8 mouse cellular contexts compared by ENCODE assay signal in the genomic region with DNA sequence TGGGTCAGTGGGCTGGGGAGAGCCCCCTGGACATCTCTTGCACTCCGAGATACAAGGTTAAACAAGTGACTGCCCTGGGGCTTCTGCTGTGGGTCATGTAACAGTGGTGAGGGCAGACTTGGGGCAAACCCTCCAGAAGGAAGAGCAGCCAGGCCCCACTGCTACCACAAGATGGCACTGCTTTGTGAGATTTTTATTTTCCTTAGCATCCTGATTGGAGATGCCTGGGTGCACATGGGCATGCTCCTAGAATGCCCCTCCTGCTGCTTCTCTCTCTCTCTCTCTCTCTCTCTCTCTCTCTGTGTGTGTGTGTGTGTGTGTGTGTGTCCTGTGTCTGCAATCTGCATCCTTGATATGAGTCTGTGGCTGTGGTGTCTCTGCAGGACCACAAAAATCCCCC. TPM values are rescaled to one million over a fixed set of nuclear protein-coding genes. Genes with fewer than 3 reads are reported as not detected.
DNase-seq lines count a peak whose midpoint lies in the region; ATAC-seq and TF ChIP-seq lines count a peak whose summit lies in the region.

No protein-coding gene starts in this region.

- H3K27me3 ChIP-seq in midbrain, embryonic 14.5 days (ENCODE audit: control insufficient read depth, insufficient read depth, low read length) = no peaks in the 10 kb centered on the region

- H3K4me2 ChIP-seq in midbrain, embryonic 14.5 days (ENCODE audit: low read length) = no peak overlapping the region

- peak; percentile 13 for DNase-seq in cerebellum, adult 9-11 months
- no peak for DNase-seq in cerebellum, adult 11 months
- peak; percentile 62 for DNase-seq in ES-CJ7 (ENCODE audit: low read depth, low spot score)
- DNase-seq in kidney, postnatal 10 days = peak; percentile 50
- DNase-seq in midbrain, embryonic 14.5 days = peak; percentile 80
- DNase-seq in urinary bladder, adult 18-20 months (ENCODE audit: low spot score in 2 of 2) = no peak
- DNase-seq in spleen, adult 12 weeks (ENCODE audit: low spot score) = no peak

- 44% methylated on average over 1 of the region's 1 CpGs for WGBS in midbrain, embryonic 14.5 days

- TF ChIP-seq CTCF in embryonic fibroblast, embryonic 13.5 days (IDR thresholded peaks at IDR 0.05; ENCODE audit: borderline replicate concordance, insufficient read depth, low read length) = peak; percentile 55; the same call in 1 of the 2 replicates

- no peak for TF ChIP-seq POLR2A in embryonic fibroblast, embryonic 13.5 days (IDR thresholded peaks at IDR 0.05; ENCODE audit: low read depth, low read length)

- H3K9ac ChIP-seq in midbrain, embryonic 14.5 days (replicated peaks; ENCODE audit: low read length) = no peak overlapping the region

- no peak overlapping the region for H3K27ac ChIP-seq in embryonic fibroblast, embryonic 13.5 days (ENCODE audit: insufficient read depth, low read length)
- H3K27ac ChIP-seq in midbrain, embryonic 14.5 days (replicated peaks; ENCODE audit: low read depth, low read length) = no peak overlapping the region

- no peaks in the 10 kb centered on the region for H3K4me1 ChIP-seq in embryonic fibroblast, embryonic 13.5 days (ENCODE audit: control insufficient read depth, insufficient read depth, low read length)
- no peaks in the 10 kb centered on the region for H3K4me1 ChIP-seq in midbrain, embryonic 14.5 days (ENCODE audit: control insufficient read depth, insufficient read depth, low read length)

- no peaks in the 10 kb centered on the region for H3K9me3 ChIP-seq in midbrain, embryonic 14.5 days (ENCODE audit: control insufficient read depth, low read length)

- H3K4me3 ChIP-seq in embryonic fibroblast, embryonic 13.5 days (ENCODE audit: insufficient read depth, low read length) = no peak overlapping the region
- H3K4me3 ChIP-seq in midbrain, embryonic 14.5 days (replicated peaks; ENCODE audit: low read depth, low read length) = no peak overlapping the region

- no peaks in the 10 kb centered on the region for H3K36me3 ChIP-seq in midbrain, embryonic 14.5 days (ENCODE audit: control insufficient read depth, insufficient read depth, low read length)

- no peak; the same call in 1 of the 2 replicates for ATAC-seq in midbrain, embryonic 14.5 days (ENCODE audit: low FRiP score, low TSS enrichment)

RNA-seq across cellular contexts. Expression of a gene that starts 39.4 kb away (rescaled TPM):
- polyA plus RNA-seq in embryonic fibroblast, embryonic 13.5 days (2011; ENCODE audit: insufficient read length, low read depth, missing spikeins) = not detected in 2 replicates
- polyA plus RNA-seq in midbrain, embryonic 14.5 days (2014; fragmentation: Nextera tagmentation; extraction: Ambion mirVana) = 16.7 and 22.6 TPM in 2 replicates

RNA-seq across cellular contexts. Expression of a gene that starts 46.7 kb away (rescaled TPM):
- polyA plus RNA-seq in embryonic fibroblast, embryonic 13.5 days (2011; ENCODE audit: insufficient read length, low read depth, missing spikeins) = 5.2 and 17.5 TPM in 2 replicates
- 7.3 and 14.9 TPM in 2 replicates for polyA plus RNA-seq in midbrain, embryonic 14.5 days (2014; fragmentation: Nextera tagmentation; extraction: Ambion mirVana)

RNA-seq across cellular contexts. Expression of a gene that starts 48.7 kb away (rescaled TPM):
- polyA plus RNA-seq in embryonic fibroblast, embryonic 13.5 days (2011; ENCODE audit: insufficient read length, low read depth, missing spikeins) = not detected in 2 replicates
- polyA plus RNA-seq in midbrain, embryonic 14.5 days (2014; fragmentation: Nextera tagmentation; extraction: Ambion mirVana) = not detected in 2 replicates

Comparison
In these comparisons a context has a peak if more than half of its experiments do, and no peak if none do; other contexts are left out.
1. DNase-seq: peak in cerebellum, adult 9-11 months (single experiment), ES-CJ7 (single experiment), kidney, postnatal 10 days (single experiment) and midbrain, embryonic 14.5 days (single experiment); none in cerebellum, adult 11 months (single experiment), urinary bladder, adult 18-20 months (0 of 2) and spleen, adult 12 weeks (single experiment).
2. RNA of a gene that starts 39.4 kb away (polyA plus RNA-seq): 16.7 to 22.6 TPM in midbrain, embryonic 14.5 days; not detected in embryonic fibroblast, embryonic 13.5 days; every median in the first group is over 10 times any median in the second.